22 mouse cellular contexts compared by ENCODE assay signal in the genomic region with DNA sequence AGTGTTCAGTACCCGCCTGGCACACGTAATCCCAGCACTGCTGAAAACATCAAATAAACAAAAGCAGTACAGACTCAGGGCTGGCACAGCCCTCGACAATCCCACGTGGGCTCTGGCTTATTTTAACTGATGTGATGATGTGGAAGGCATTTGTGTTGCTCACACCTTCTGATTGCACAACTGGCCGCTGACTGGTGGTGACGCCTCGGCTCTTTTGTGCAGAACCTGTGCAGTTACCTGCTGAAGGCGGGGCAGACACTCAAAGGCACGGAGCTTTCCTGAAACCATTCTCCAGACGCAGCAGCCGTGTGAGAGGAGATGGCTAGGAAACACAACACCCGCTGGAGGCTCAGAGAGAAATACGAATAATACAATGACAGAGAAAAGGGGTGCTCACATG. TPM values are rescaled to one million over a fixed set of nuclear protein-coding genes. Genes with fewer than 3 reads are reported as not detected.
A peak's percentile ranks its signal among the peaks of the same experiment; 100 is the strongest.
DNase-seq lines count a peak whose midpoint lies in the region; ATAC-seq and TF ChIP-seq lines count a peak whose summit lies in the region.
"Had no signal": no experiment of that assay in that cellular context is flagged by ENCODE, and none has a peak within 500 bp of the region (broad histone marks: within the 10 kb centered on the region; RNA-seq: fewer than 3 reads in every experiment).

No protein-coding gene starts in this region.

- no peaks in the 10 kb centered on the region for H3K36me3 ChIP-seq in limb, embryonic 12.5 days
- no peaks in the 10 kb centered on the region for H3K36me3 ChIP-seq in limb, embryonic 10.5 days
- no peaks in the 10 kb centered on the region for H3K36me3 ChIP-seq in C2C12 (ENCODE audit: control insufficient read depth, insufficient read depth)
- H3K36me3 ChIP-seq in stomach, embryonic 16.5 days (ENCODE audit: control insufficient read depth, insufficient read depth, low read length) = no peaks in the 10 kb centered on the region
- H3K36me3 ChIP-seq: forebrain, embryonic 12.5 days; heart, embryonic 10.5 days; hindbrain, embryonic 12.5 days had no signal

- H3K79me3 ChIP-seq in C2C12 (ENCODE audit: low read depth) = no peaks in the 10 kb centered on the region

- WGBS in limb, embryonic 12.5 days = 74% methylated on average over 13 of the region's 13 CpGs
- WGBS in limb, embryonic 10.5 days = 83% methylated on average over 13 of the region's 13 CpGs
- WGBS in stomach, embryonic 16.5 days = 50% methylated on average over 13 of the region's 13 CpGs

- no peak for DNase-seq in limb, embryonic 10.5 days (ENCODE audit: low spot score)
- peak; percentile 38 for DNase-seq in gonadal fat pad, adult 2 months (ENCODE audit: low read depth)
- DNase-seq in spleen, postnatal 10 days (ENCODE audit: low spot score in 2 of 2) = no peak
- no peak for DNase-seq in heart, adult 9 months (ENCODE audit: low spot score in 2 of 2)
- DNase-seq: adrenal gland, postnatal 14 days; cerebellum, adult 11-12 months; cerebellum, adult 9-11 months; cerebellum, postnatal 36 days; gastrocnemius, postnatal 14 days; heart, postnatal 10 days; heart, postnatal 4 days had no signal

- H3K79me2 ChIP-seq in C2C12 (ENCODE audit: control insufficient read depth, insufficient read depth) = no peaks in the 10 kb centered on the region

- no peak overlapping the region for H3K9ac ChIP-seq in limb, embryonic 12.5 days (replicated peaks)
- no peak overlapping the region for H3K9ac ChIP-seq in stomach, embryonic 16.5 days (ENCODE audit: low read length)
- H3K9ac ChIP-seq: forebrain, embryonic 12.5 days; hindbrain, embryonic 12.5 days had no signal

- H3K27ac ChIP-seq in limb, embryonic 12.5 days = 0 out of 2 replicates have a peak overlapping the region, but pooled peaks have one; percentile 12
- no peak overlapping the region for H3K27ac ChIP-seq in limb, embryonic 10.5 days
- H3K27ac ChIP-seq in stomach, embryonic 16.5 days (ENCODE audit: low read length) = no peak overlapping the region
- H3K27ac ChIP-seq: forebrain, embryonic 12.5 days; heart, embryonic 10.5 days; hindbrain, embryonic 12.5 days; hindbrain, postnatal 0 days had no signal

- H3ac ChIP-seq in C2C12 (ENCODE audit: control insufficient read depth, insufficient read length, low read depth) = no peak overlapping the region

- H3K4me3 ChIP-seq in limb, embryonic 12.5 days (replicated peaks) = no peak overlapping the region
- no peak overlapping the region for H3K4me3 ChIP-seq in limb, embryonic 10.5 days
- no peak overlapping the region for H3K4me3 ChIP-seq in C2C12 (ENCODE audit: insufficient read depth, poor library complexity, severe bottlenecking)
- no peak overlapping the region for H3K4me3 ChIP-seq in stomach, embryonic 16.5 days (replicated peaks; ENCODE audit: low read length)
- H3K4me3 ChIP-seq: forebrain, embryonic 12.5 days; heart, embryonic 10.5 days; hindbrain, embryonic 12.5 days had no signal

- peaks cover 47% of the 10 kb centered on the region for H3K4me1 ChIP-seq in limb, embryonic 12.5 days (replicated peaks)
- H3K4me1 ChIP-seq in limb, embryonic 10.5 days = peaks cover 67% of the 10 kb centered on the region
- H3K4me1 ChIP-seq in stomach, embryonic 16.5 days (ENCODE audit: control insufficient read depth, insufficient read depth, low read length) = peaks cover 6% of the 10 kb centered on the region; the same call in 1 of the 2 replicates

- no peaks in the 10 kb centered on the region for H3K9me3 ChIP-seq in limb, embryonic 12.5 days
- H3K9me3 ChIP-seq in limb, embryonic 10.5 days (replicated peaks) = no peaks in the 10 kb centered on the region
- H3K9me3 ChIP-seq in stomach, embryonic 16.5 days (replicated peaks; ENCODE audit: control insufficient read depth, low read length) = no peaks in the 10 kb centered on the region
- H3K9me3 ChIP-seq: forebrain, embryonic 12.5 days; heart, embryonic 10.5 days; hindbrain, embryonic 12.5 days had no signal

- no peak overlapping the region for H3K4me2 ChIP-seq in limb, embryonic 12.5 days
- H3K4me2 ChIP-seq in stomach, embryonic 16.5 days (ENCODE audit: low read depth, low read length) = no peak overlapping the region
- H3K4me2 ChIP-seq: forebrain, embryonic 12.5 days; hindbrain, embryonic 12.5 days had no signal

- H3K27me3 ChIP-seq in limb, embryonic 12.5 days = no peaks in the 10 kb centered on the region
- H3K27me3 ChIP-seq in limb, embryonic 10.5 days (ENCODE audit: low read depth, poor library complexity, severe bottlenecking) = no peaks in the 10 kb centered on the region
- H3K27me3 ChIP-seq in C2C12 (ENCODE audit: control insufficient read depth, insufficient read depth, insufficient read length) = no peaks in the 10 kb centered on the region
- no peaks in the 10 kb centered on the region for H3K27me3 ChIP-seq in stomach, embryonic 16.5 days (ENCODE audit: control insufficient read depth, insufficient read depth, low read length)
- H3K27me3 ChIP-seq: CH12.LX; hindbrain, embryonic 12.5 days; Patski had no signal

- no peak for ATAC-seq in limb, embryonic 12.5 days (ENCODE audit: insufficient number of reproducible peaks, insufficient read depth, low FRiP score, low TSS enrichment, low read depth)
- peak; percentile 53; the same call in 1 of the 2 replicates for ATAC-seq in stomach, embryonic 16.5 days (ENCODE audit: insufficient read depth, low FRiP score)
- ATAC-seq: activated CD4-positive, CD25-positive, alpha-beta regulatory T cell, adult 4 months; forebrain, embryonic 16.5 days; hindbrain, postnatal 0 days; Patski had no signal

- TF ChIP-seq CTCF in C2C12 (IDR thresholded peaks at IDR 0.05; ENCODE audit: control insufficient read depth, insufficient read depth, insufficient read length) = no peak

TF ChIP-seq in C2C12, 6 proteins besides CTCF, POLR2A, EP300 and RAD21:
- TF ChIP-seq CEBPB (IDR thresholded peaks at IDR 0.05; ENCODE audit: low read depth) (peak; percentile 14), MYOD1 (IDR thresholded peaks at IDR 0.05; ENCODE audit: control insufficient read depth, insufficient read length, low read depth) (no peak)

RNA-seq across cellular contexts. Expression of a gene that starts 9.1 kb away (rescaled TPM):
- 16.1 and 17.7 TPM in 2 replicates for polyA plus RNA-seq in limb, embryonic 12.5 days (2016; fragmentation: Nextera tagmentation; extraction: Ambion mirVana)
- polyA plus RNA-seq in limb, embryonic 10.5 days (2016; fragmentation: Nextera tagmentation; extraction: Ambion mirVana) = 13.3 and 14.2 TPM in 2 replicates
- polyA plus RNA-seq in C2C12 (2012; fragmentation: generic; extraction: Trizol) = 16.1 TPM
- 5.2 and 7.6 TPM in 2 replicates for polyA plus RNA-seq in gonadal fat pad, adult 2 months (2012; rRNA removed)
- polyA plus RNA-seq in stomach, embryonic 16.5 days (2015; fragmentation: Nextera tagmentation; extraction: Ambion mirVana) = 5.6 and 7.0 TPM in 2 replicates

RNA-seq across cellular contexts. Expression of a gene that starts 41.5 kb away (rescaled TPM):
- polyA plus RNA-seq in limb, embryonic 12.5 days (2016; fragmentation: Nextera tagmentation; extraction: Ambion mirVana) = 7.9 and 8.6 TPM in 2 replicates
- 2.3 and 3.9 TPM in 2 replicates for polyA plus RNA-seq in limb, embryonic 10.5 days (2016; fragmentation: Nextera tagmentation; extraction: Ambion mirVana)
- polyA plus RNA-seq in C2C12 (2012; fragmentation: generic; extraction: Trizol) = 105 TPM
- polyA plus RNA-seq in gonadal fat pad, adult 2 months (2012; rRNA removed) = 0.03 TPM in 1 of 2 replicates, not detected in the other
- polyA plus RNA-seq in stomach, embryonic 16.5 days (2015; fragmentation: Nextera tagmentation; extraction: Ambion mirVana) = 0.16 and 1.7 TPM in 2 replicates
- polyA plus RNA-seq: activated CD4-positive, CD25-positive, alpha-beta regulatory T cell, adult 4 months had no signal

Comparison
In these comparisons a context has a peak if more than half of its experiments do, and no peak if none do; other contexts are left out.
1. RNA of a gene that starts 41.5 kb away (polyA plus RNA-seq): 105 TPM in C2C12 (single experiment); 7.9 to 8.6 TPM in limb, embryonic 12.5 days, 2.3 to 3.9 TPM in limb, embryonic 10.5 days, 0.16 to 1.7 TPM in stomach, embryonic 16.5 days and 0.03 TPM in gonadal fat pad, adult 2 months; every median in the first group is over 10 times any median in the second.